Mouse (Mus musculus): ENCODE results near the gene Anp32e. TPM values are rescaled to one million over a fixed set of nuclear protein-coding genes. Genes with fewer than 3 reads are reported as not detected.

Gene Anp32e
- total RNA-seq, 2 experiments from 2014 or later, result 191 to 445 TPM

DNA sequence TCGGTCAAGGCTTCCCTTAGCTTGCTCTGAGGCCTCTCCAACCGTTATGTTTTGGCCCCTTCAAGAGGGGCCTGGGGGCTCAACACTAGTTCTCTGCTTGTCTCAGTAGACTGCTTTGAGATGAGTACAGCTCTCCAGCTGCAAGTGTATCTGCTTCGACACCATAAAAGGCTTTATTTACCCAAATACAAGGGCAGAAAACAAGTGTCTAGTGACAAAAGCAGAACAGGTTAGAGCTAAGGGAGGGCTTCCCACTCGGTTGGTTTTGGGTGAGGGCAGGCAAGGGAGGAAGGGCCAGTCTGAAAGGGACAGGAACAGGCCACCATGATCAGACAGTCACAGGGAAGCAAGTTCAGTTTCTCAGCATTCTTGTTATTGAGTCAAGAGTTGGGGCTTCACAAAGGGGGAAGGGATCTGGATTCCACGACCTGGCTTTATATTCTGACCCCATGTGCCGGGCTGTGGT is 65.4 kb downstream of the Anp32e start:
- ATAC-seq (replicated peaks; ENCODE audit: poor library complexity, severe bottlenecking), result peak; percentile 33

- no peak for ATAC-seq (replicated peaks; ENCODE audit: poor library complexity, severe bottlenecking)
Measured at GRCm38 (mm10) chr3:95994975-95995801, 66.1 kb downstream of the Anp32e start.

DNA sequence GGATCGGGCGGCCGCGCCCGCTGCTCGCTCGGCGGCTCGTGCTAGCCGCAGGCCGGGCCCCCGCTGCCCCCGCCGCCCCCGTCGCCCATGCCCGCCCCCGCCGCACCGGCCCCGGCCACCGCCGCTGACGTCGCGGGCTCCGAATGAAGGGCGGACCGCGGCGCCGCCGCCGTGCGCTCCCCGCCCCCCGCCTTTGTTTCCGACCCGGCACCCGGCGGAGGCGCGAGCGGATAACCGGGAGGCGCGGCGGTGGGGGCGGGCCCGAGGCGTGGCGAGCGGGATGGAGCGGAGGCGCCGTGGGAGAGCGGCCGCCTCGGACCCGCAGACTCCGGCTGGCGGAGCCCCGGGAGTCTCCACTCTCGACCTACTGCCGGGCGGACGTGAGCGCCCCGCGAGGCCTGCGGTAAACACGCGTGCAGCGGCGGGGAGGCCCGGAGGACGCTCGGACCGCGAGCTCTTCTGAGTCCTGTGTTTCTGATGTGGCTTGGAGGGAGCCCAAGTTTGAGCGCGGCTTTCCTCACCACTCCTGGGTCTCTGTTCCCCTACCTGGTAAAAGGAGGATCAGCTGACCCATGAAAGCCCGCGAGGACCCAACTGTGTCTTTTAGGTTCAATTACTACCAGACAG is 66.9 kb downstream of the Anp32e start, which contains the start of gene Plekho1:
Gene Plekho1 (minus strand): TSS at position 200 of the 627 bp plus-strand sequence.
- ATAC-seq (replicated peaks; ENCODE audit: poor library complexity, severe bottlenecking), result peak; percentile 44

- ATAC-seq (replicated peaks; ENCODE audit: poor library complexity, severe bottlenecking), result no peak
Measured at GRCm38 (mm10) chr3:95996451-95997073, 67.5 kb downstream of the Anp32e start.

Other genes starting within 250 kb of the Anp32e start
- 0.23 and 1.4 TPM in 2 replicates for gene Adamtsl4, start 241.3 kb upstream of the Anp32e start, total RNA-seq (2014; fragmentation: Nextera tagmentation)
- 0.17 TPM in 1 of 2 replicates, not detected in the other for gene Adamtsl4, start 241.3 kb upstream of the Anp32e start, total RNA-seq (2017)
- gene Ecm1, start 189.7 kb upstream of the Anp32e start, total RNA-seq (2014; fragmentation: Nextera tagmentation), result 5.6 and 10.4 TPM in 2 replicates
- gene Ecm1, start 189.7 kb upstream of the Anp32e start, total RNA-seq (2017), result 0.30 TPM in 1 of 2 replicates, not detected in the other
- 63.0 and 69.1 TPM in 2 replicates for gene Tars2, start 169.0 kb upstream of the Anp32e start, total RNA-seq (2014; fragmentation: Nextera tagmentation)
- 47.6 and 53.2 TPM in 2 replicates for gene Tars2, start 169.0 kb upstream of the Anp32e start, total RNA-seq (2017)
- 56.0 and 56.8 TPM in 2 replicates for gene Rprd2, start 110.4 kb upstream of the Anp32e start, total RNA-seq (2014; fragmentation: Nextera tagmentation)
- 17.5 and 23.8 TPM in 2 replicates for gene Rprd2, start 110.4 kb upstream of the Anp32e start, total RNA-seq (2017)
- 49.6 and 60.8 TPM in 2 replicates for gene Prpf3, start 73.4 kb upstream of the Anp32e start, total RNA-seq (2014; fragmentation: Nextera tagmentation)
- gene Prpf3, start 73.4 kb upstream of the Anp32e start, total RNA-seq (2017), result 35.9 and 45.7 TPM in 2 replicates
- gene Mrps21, start 57.7 kb upstream of the Anp32e start, total RNA-seq (2014; fragmentation: Nextera tagmentation), result 186 and 187 TPM in 2 replicates
- 342 and 431 TPM in 2 replicates for gene Mrps21, start 57.7 kb upstream of the Anp32e start, total RNA-seq (2017)
- gene Ciart, start 47.0 kb upstream of the Anp32e start, total RNA-seq (2014; fragmentation: Nextera tagmentation), result 2.6 and 4.6 TPM in 2 replicates
- gene Ciart, start 47.0 kb upstream of the Anp32e start, total RNA-seq (2017), result 0.90 and 4.0 TPM in 2 replicates
- 36.7 and 51.1 TPM in 2 replicates for gene BC028528, start 37.2 kb upstream of the Anp32e start, total RNA-seq (2014; fragmentation: Nextera tagmentation)
- 57.2 and 65.2 TPM in 2 replicates for gene BC028528, start 37.2 kb upstream of the Anp32e start, total RNA-seq (2017)
- 67.0 and 69.0 TPM in 2 replicates for gene Aph1a, start 35.3 kb upstream of the Anp32e start, total RNA-seq (2014; fragmentation: Nextera tagmentation)
- 31.8 and 42.8 TPM in 2 replicates for gene Aph1a, start 35.3 kb upstream of the Anp32e start, total RNA-seq (2017)
- not detected in 2 replicates for gene Car14, start 24.6 kb upstream of the Anp32e start, total RNA-seq (2014; fragmentation: Nextera tagmentation)
- not detected in 2 replicates for gene Car14, start 24.6 kb upstream of the Anp32e start, total RNA-seq (2017)
- 45.7 and 59.7 TPM in 2 replicates for gene Plekho1, start 66.8 kb downstream of the Anp32e start, total RNA-seq (2014; fragmentation: Nextera tagmentation)
- gene Plekho1, start 66.8 kb downstream of the Anp32e start, total RNA-seq (2017), result 30.2 and 31.3 TPM in 2 replicates
- gene Vps45, start 129.2 kb downstream of the Anp32e start, total RNA-seq (2014; fragmentation: Nextera tagmentation), result 16.8 and 56.2 TPM in 2 replicates
- 13.1 and 13.6 TPM in 2 replicates for gene Vps45, start 129.2 kb downstream of the Anp32e start, total RNA-seq (2017)
- gene Otud7b, start 175.3 kb downstream of the Anp32e start, total RNA-seq (2014; fragmentation: Nextera tagmentation), result 3.4 and 6.1 TPM in 2 replicates
- 8.8 and 12.5 TPM in 2 replicates for gene Otud7b, start 175.3 kb downstream of the Anp32e start, total RNA-seq (2017)
- gene Mtmr11, start 232.8 kb downstream of the Anp32e start, total RNA-seq (2014; fragmentation: Nextera tagmentation), result not detected in 2 replicates
- gene Mtmr11, start 232.8 kb downstream of the Anp32e start, total RNA-seq (2017), result 2.6 TPM in 1 of 2 replicates, not detected in the other
- gene Sf3b4, start 243.1 kb downstream of the Anp32e start, total RNA-seq (2014; fragmentation: Nextera tagmentation), result 94.6 and 123 TPM in 2 replicates
- gene Sf3b4, start 243.1 kb downstream of the Anp32e start, total RNA-seq (2017), result 18.4 and 22.7 TPM in 2 replicates

All from granulocyte monocyte progenitor cell, adult 5-6 weeks (primary cell).